ENCODE assay signal across 25 mouse cellular contexts in the genomic region with DNA sequence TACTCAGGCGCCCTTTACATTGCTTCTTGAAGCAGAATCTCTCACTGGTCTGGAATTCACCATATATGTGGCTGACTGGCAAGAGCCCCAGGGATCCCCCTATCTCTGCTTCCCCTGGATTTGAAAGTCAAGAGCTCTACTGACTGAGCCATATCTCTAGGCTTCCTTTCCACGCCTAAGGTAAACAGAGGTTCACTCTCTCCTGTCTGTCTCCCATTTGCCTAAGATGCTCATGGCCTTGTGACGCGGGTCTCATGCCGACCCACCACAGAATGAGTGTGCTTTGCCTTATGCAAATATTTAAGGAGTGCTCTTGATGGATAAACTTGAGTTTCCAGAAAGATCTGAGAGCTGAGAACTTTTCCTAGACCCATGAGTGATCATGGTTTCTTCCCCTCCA.
"Had no signal": no experiment of that assay in that cellular context is flagged by ENCODE, and none has a peak within 500 bp of the region (broad histone marks: within the 10 kb centered on the region; RNA-seq: fewer than 3 reads in every experiment).

No protein-coding gene starts in this region.

- H3K27ac ChIP-seq: heart, adult 2 months; heart, embryonic 13.5 days; heart, embryonic 15.5 days; hindbrain, embryonic 13.5 days; hindbrain, embryonic 15.5 days; hindbrain, postnatal 0 days; kidney, embryonic 15.5 days; kidney, postnatal 0 days; limb, embryonic 13.5 days; limb, embryonic 15.5 days had no signal

- H3K9me3 ChIP-seq: heart, embryonic 13.5 days; heart, embryonic 15.5 days; hindbrain, embryonic 13.5 days; hindbrain, embryonic 15.5 days; kidney, embryonic 15.5 days; limb, embryonic 13.5 days; limb, embryonic 15.5 days had no signal

- H3K4me3 ChIP-seq: heart, adult 2 months; heart, embryonic 13.5 days; heart, embryonic 15.5 days; hindbrain, embryonic 13.5 days; hindbrain, embryonic 15.5 days; kidney, embryonic 15.5 days; limb, embryonic 13.5 days; limb, embryonic 15.5 days had no signal

- ATAC-seq: forebrain, postnatal 0 days; hindbrain, postnatal 0 days; intestine, embryonic 16.5 days had no signal

- H3K4me2 ChIP-seq: heart, embryonic 11.5 days; heart, embryonic 13.5 days; heart, embryonic 15.5 days; hindbrain, embryonic 13.5 days; hindbrain, embryonic 15.5 days; kidney, embryonic 15.5 days; limb, embryonic 13.5 days; limb, embryonic 15.5 days had no signal

- DNase-seq: forebrain, postnatal 0 days; gastrocnemius, postnatal 14 days; gastrocnemius, postnatal 36 days; heart, adult 11 months; heart, adult 2 months; heart, postnatal 14 days; heart, postnatal 36 days; kidney, adult 11 months; kidney, adult 2 months; kidney, adult 9 months; kidney, postnatal 14 days; kidney, postnatal 36 days; layer of hippocampus, postnatal 36 days; left cerebral cortex, postnatal 4 days had no signal

- H3K36me3 ChIP-seq: heart, embryonic 13.5 days; heart, embryonic 15.5 days; hindbrain, embryonic 13.5 days; hindbrain, embryonic 15.5 days; kidney, embryonic 15.5 days; limb, embryonic 13.5 days; limb, embryonic 15.5 days had no signal

- H3K9ac ChIP-seq: forebrain, postnatal 0 days; heart, embryonic 13.5 days; heart, embryonic 15.5 days; hindbrain, embryonic 13.5 days; hindbrain, embryonic 15.5 days; kidney, embryonic 15.5 days; limb, embryonic 13.5 days; limb, embryonic 15.5 days had no signal

- H3K27me3 ChIP-seq: hindbrain, embryonic 13.5 days; hindbrain, embryonic 15.5 days had no signal

- H3K4me1 ChIP-seq: heart, embryonic 13.5 days; heart, embryonic 15.5 days; kidney, embryonic 15.5 days had no signal
